Mouse (Mus musculus) brain, embryonic 14.5 days (tissue): ENCODE data around the gene Dnajb6.

Source experiments
- CTCF ChIP-seq: fragments of 200-500 bp; IDR thresholded peaks from 2 replicates; pipeline ENCODE4 v1.5.1; 2012; ENCODE audit warnings: inconsistent platforms, mild to moderate bottlenecking, moderate library complexity, borderline replicate concordance; ENCODE audit not compliant: insufficient read depth, insufficient read length; ENCODE audit errors: extremely low read depth
- POLR2A ChIP-seq: fragments of 200-500 bp; IDR thresholded peaks from 2 replicates; pipeline ENCODE4 v1.6.1; 2012; ENCODE audit warnings: mild to moderate bottlenecking, inconsistent platforms, borderline replicate concordance; ENCODE audit not compliant: poor library complexity, insufficient read depth, insufficient read length, severe bottlenecking; ENCODE audit errors: extremely low read depth

- TF ChIP-seq CTCF, result no peak
- TF ChIP-seq POLR2A, result no peak
Measured at GRCm38 (mm10) chr5:29738076-29738475, 2.6 kb downstream of the Dnajb6 start.
